Mouse (Mus musculus) adrenal gland, adult 8-10 months (tissue): ENCODE data around the gene Ddx41. TPM values are rescaled to one million over a fixed set of nuclear protein-coding genes. Genes with fewer than 3 reads are reported as not detected.

Source experiments
- DNase-seq: peaks from one replicate; pipeline ENCODE4 v3.0.0; 2022
- total RNA-seq, 4 experiments: library from RNA; stranded (reverse); gene quantifications; 2 replicates each; pipeline ENCODE4 v1.2.4; 2022

Gene Ddx41
- total RNA-seq, 4 experiments from 2014 or later, result 47.0 to 58.7 (median 52.7) TPM

DNA sequence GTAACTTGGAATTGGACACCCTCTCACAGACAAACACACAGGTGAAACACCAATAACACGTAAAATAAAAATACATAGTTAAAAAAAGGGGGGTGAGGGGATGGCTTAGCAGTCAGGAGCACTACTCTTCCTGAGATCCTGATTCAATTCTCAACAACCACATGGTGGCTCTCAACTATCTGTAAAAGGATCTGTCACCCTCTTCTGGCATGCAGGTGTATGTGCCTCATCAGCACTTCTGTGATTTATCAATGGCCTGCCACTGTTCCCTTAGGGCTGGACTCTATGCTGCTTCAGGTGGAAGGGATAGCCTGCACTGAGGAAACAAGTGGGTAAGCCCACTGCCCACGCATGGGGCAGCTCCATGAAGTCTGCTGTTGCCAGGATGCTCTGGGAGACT lies 4.5 kb upstream of the Ddx41 start:
- DNase-seq, result no peak

GRCm38 (mm10) chr13:55535796-55536193 lies 663 bp downstream of the Ddx41 start:
- DNase-seq, result no peak

GRCm38 (mm10) chr13:55535191-55535590 lies 1.3 kb downstream of the Ddx41 start:
- no peak for DNase-seq

GRCm38 (mm10) chr13:55529198-55529915 lies 7.1 kb downstream of the Ddx41 start, which contains the start of gene Dok3:
Gene Dok3, minus strand, starts transcription at chr13:55529296.
- DNase-seq, result no peak

DNA sequence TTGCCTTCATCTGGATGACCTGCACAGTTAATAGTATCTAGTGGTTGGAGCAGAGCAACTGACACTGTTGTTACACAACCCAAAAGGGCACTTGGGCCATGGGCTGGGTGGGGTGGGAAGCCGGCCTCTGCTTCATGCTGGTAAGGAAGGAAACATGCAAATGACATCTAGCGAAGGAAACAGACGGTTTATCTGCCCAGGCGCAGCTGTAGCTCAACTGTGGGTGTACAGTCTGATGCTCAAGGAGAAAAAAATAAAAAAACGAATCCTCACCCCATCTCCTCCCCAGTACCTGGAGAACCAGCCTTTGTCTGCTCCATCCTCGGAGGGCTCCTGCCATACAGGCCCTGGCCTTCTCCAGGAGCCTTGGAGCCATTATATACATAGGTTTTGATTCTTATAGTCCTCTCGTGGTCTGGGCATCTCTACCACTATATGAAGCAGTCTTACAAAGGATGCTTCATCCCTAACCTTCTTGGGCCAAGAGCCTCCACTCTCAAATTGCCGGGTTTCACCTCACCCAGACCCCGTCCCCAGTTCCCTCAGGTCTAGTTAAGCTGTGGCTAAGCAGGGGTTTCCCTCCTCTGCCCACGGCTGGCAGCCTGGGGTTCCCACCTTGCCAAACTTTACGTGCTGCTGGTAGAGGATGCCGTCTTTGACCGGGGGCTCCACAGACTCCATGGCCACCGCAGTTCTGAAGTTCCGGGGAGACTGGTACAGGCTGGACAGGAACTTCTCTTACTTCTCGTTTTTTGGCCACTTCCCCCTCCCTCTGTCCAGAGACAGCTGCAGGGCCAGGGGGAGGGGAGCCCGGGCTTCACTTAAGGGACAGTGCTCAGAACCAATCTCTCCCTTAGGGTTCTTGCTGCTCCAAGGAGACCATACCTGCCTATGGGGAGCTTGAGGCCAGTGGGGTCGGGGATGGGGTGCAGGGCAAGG lies 8.4 kb downstream of the Ddx41 start:
- DNase-seq, result no peak

DNA sequence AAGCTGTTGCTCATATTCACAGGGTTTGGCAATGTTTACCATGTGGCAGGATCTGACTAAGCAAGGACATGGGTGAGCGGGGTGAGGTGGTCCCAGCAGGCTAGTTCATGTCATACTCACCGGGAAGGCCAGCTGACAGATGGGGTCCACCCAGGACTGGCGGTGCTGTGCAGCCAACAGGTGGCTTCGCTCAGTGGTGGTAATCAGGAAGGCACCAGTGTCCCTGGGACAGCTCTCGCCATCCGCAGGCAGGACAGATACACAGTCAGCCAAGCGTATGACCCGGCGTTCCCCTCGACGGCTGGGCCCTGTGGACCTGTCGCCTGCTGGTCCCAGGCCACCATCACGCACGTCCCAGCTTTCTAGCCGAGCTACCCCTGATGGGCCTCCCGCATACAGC lies 9.2 kb downstream of the Ddx41 start:
- no peak for DNase-seq

- no peak for DNase-seq
Observed at GRCm38 (mm10) chr13:55525733-55526553, 10.5 kb downstream of the Ddx41 start.

DNA sequence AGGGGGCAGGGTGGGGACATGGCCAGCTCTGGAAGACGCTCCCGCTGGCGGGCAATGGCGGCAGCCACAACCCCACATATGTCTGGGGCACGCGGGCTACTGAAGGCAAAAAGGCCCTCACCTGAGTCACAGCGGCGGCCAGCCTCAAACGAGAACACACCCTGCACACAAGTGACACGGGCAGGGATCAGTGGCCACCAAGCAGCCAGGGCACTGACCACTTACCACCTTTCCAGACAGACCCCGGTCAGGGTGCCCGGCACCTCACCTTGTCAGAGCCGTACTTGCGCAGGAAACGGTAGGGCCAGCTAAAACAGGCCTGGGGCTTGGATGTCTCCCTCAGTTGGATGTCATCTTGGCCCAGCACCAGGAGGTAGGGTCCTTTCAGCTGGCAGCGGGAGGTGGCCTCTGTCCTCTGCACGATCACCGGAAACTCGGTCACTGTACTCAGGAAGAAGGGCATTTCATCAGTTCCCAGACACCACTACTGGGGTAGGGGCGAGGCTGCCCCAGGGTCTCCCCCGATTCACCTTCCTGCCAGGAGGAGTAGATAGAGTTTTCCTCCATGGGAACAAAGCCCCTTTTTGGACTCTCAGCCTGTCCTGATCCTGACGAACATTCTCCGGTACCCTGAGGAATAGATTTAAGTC lies 12.4 kb downstream of the Ddx41 start:
- DNase-seq, result no peak

GRCm38 (mm10) chr13:55523278-55523677 lies 13.2 kb downstream of the Ddx41 start:
- DNase-seq, result no peak

- no peak for DNase-seq
Observed at GRCm38 (mm10) chr13:55522730-55523129, 13.7 kb downstream of the Ddx41 start.

- DNase-seq, result no peak
Observed at GRCm38 (mm10) chr13:55519606-55520005, 16.9 kb downstream of the Ddx41 start.

GRCm38 (mm10) chr13:55516955-55517354 lies 19.5 kb downstream of the Ddx41 start:
- DNase-seq, result peak; percentile 72

DNA sequence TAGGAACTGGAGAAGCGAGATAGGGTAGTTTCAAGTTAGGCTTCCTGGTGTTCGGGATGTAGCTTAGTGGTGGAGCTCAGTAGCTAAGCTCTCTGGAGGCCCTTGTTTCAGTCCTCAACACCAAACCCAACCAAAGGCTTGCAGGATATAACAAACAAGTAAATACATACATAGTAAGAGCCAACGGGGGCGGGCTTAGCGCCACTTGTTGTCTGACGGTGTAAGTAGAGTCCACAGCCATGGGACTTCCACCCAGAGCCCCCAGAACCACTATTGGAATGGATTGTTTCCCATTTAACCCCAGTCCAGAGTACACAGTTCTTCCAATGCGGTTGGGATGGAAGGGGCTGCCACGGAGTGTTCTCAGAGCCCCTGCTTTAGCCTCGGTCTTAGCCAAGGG lies 22.6 kb downstream of the Ddx41 start:
- no peak for DNase-seq

DNA sequence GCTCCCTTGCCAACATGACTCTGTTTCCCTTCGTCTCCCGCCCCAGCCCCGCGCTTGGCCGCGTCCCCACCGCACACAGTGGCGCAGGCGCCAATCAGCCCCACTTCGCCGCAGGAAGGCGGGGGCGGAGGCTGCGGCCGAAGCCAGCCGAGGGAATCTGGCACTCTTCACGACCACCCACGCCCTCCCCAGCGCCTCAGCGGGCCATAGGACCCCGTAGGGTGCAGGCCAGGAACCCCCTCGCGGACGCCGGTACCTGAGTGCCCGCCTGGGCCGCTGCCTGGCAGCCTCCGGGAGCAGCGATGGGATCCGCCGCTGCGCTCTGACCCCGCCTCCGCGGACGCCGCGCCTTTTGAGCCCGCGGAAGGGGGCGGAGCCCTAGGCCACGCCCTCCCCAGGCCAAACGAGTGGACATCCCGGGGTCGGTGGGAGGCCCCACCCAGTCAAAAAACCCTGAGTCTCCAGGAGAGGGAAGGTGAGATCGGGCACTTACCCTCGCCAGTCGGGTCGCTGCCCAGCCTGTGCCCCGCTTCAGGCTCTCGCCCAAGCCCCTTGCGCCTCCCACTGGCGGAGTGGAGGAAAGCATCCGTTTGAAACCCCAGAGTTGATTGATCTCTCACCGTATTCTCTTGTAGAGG lies 23.2 kb downstream of the Ddx41 start, which contains the start of gene Pdlim7:
Gene Pdlim7 (minus strand): TSS at position 566 of the 638 bp plus-strand sequence.
- DNase-seq, result peak; percentile 83

DNA sequence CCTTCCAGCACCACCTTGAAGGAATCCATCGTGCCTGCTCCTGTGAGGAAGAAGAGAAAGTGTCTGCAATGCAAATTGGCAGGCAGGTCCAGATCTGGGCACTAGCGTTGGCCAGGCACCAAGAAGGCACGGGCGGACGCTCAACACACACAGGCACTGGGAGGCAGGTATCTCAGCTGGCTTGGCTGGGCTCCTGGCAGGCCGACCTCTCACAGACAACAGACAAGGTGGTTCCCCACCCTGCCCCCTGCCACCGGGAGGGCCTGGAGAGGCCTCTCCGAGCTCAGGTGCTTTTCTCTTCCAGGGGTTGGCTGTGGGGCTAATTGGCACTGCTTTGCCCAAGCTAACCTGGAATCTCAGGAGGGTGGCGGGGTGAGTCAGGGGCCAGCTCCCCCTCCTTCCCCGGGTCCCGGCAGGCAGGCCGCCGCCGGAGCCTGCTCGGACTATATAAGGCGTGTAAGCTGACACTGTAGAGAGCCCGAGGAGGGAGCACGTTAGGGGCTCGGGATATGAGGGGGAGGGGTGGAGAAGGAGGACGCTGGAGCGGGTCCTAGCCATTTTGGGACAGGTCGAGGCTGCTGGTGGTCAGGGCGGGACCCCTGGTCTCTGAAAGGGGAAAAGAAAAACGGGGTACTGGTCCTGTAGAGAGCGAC lies 24.0 kb downstream of the Ddx41 start:
- no peak for DNase-seq

- DNase-seq, result no peak
Observed at GRCm38 (mm10) chr13:55511492-55511861, 25.0 kb downstream of the Ddx41 start.

GRCm38 (mm10) chr13:55510668-55511491 lies 25.6 kb downstream of the Ddx41 start:
- DNase-seq, result peak; percentile 63

- no peak for DNase-seq
Observed at GRCm38 (mm10) chr13:55510332-55510667, 26.2 kb downstream of the Ddx41 start.

DNA sequence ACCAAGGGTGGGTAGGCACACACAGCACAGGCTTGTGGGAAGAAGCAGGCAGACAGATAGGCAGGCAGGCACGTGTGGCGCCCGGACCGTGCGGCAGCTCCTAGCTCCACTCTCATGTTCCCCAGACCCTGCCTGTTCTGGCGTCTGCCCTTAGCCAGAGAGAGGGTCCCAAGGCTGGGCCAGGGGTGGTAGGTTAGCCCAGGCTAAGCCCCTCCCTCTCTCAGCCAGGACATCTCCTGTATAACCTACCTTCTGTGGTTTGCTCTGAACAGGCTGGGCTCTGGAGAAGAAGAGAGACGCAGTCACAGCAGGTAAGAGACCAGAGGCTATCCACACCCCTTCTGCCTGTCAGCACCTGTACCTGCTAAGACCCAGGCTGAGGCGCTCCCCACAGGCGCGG lies 27.9 kb downstream of the Ddx41 start:
- no peak for DNase-seq

DNA sequence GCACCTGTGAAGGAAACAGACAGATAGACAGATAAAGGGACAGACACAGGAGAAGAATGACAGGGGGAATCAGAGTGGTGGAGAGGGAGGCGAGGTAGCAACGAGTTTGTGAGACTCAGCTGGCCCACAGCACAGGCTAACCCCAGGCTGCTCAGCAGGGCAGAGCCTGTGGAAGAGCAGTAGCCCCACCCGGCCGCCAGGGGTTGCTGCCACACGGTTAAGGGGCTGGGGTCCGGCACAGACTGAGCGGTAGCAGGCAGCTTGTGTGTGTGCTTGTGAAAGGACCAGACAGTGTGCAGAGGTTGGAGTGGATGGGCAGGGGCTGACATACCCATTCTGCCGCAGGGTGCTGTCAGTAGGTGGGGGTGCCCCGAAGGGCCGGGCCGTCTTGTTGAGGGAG lies 28.6 kb downstream of the Ddx41 start:
- no peak for DNase-seq
